ENCODE assay signal across 11 mouse cellular contexts in the genomic region with DNA sequence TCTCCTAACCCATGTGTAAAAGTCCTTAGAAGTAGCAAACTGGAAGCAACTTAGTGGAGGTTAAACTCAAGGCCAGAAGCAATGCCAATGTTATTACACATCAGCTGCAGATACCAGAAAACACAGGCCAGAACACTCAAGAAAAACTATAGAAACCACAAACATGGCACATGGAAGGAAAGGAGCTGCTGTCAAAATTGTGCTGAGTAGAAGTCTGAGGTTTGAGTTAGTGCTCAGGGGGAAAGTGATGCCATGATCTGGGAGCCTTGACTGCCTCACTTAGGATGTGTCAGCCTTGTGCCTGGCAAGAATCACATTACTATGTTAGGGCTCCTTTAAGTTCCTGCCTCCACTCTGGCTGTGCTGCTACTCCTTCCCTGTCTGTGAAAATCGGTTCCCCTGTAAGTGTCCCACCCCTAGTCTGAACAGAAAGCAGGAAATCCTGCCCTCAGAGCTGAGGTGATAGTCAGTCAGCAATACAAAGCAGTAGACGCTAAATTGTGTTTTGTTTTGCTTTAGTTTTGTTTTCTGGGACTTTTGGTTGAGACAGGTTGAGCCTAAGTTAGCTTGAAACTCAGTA. TPM values are rescaled to one million over a fixed set of nuclear protein-coding genes. Genes with fewer than 3 reads are reported as not detected.
DNase-seq lines count a peak whose midpoint lies in the region; ATAC-seq and TF ChIP-seq lines count a peak whose summit lies in the region.
"Had no signal": no experiment of that assay in that cellular context is flagged by ENCODE, and none has a peak within 500 bp of the region (broad histone marks: within the 10 kb centered on the region; RNA-seq: fewer than 3 reads in every experiment).

No protein-coding gene starts in this region.

- DNase-seq in kidney, adult 18-20 months: peak; percentile 8
- peak; percentile 36 for DNase-seq in lung, postnatal 36 days
- DNase-seq in cerebellum, postnatal 10 days: no peak
- no peak for DNase-seq in frontal cortex, postnatal 36 days (ENCODE audit: low spot score in 2 of 2)
- DNase-seq: cerebellum, adult 2 months; liver, embryonic 13.5 days had no signal

- H3K27me3 ChIP-seq in intestine, embryonic 15.5 days (replicated peaks): no peaks in the 10 kb centered on the region
- no peaks in the 10 kb centered on the region for H3K27me3 ChIP-seq in intestine, postnatal 0 days (replicated peaks; ENCODE audit: control insufficient read depth, insufficient read depth, low read length)
- no peaks in the 10 kb centered on the region for H3K27me3 ChIP-seq in midbrain, embryonic 13.5 days

- H3K9ac ChIP-seq in intestine, embryonic 15.5 days: no peak overlapping the region; the same call in 1 of the 2 replicates
- H3K9ac ChIP-seq in intestine, postnatal 0 days (ENCODE audit: low read depth, low read length): no peak overlapping the region
- H3K9ac ChIP-seq in midbrain, embryonic 13.5 days (replicated peaks): no peak overlapping the region
- H3K9ac ChIP-seq: liver, embryonic 13.5 days had no signal

- H3K27ac ChIP-seq in intestine, embryonic 15.5 days: 0 out of 2 replicates have a peak overlapping the region, but pooled peaks have one; percentile 13
- no peak overlapping the region for H3K27ac ChIP-seq in intestine, postnatal 0 days (ENCODE audit: low read depth, low read length)
- no peak overlapping the region for H3K27ac ChIP-seq in midbrain, embryonic 13.5 days
- H3K27ac ChIP-seq: liver, embryonic 13.5 days had no signal

- 27% methylated on average over 2 of the region's 2 CpGs for WGBS in intestine, embryonic 15.5 days
- 19% methylated on average over 2 of the region's 2 CpGs for WGBS in intestine, postnatal 0 days
- WGBS in midbrain, embryonic 13.5 days: 46% methylated on average over 2 of the region's 2 CpGs

- no peak for ATAC-seq in intestine, embryonic 15.5 days
- ATAC-seq in intestine, postnatal 0 days: no peak
- ATAC-seq in common myeloid progenitor, adult 5-6 weeks (replicated peaks; ENCODE audit: low read depth, poor library complexity, severe bottlenecking): 0 out of 2 replicates have a peak, but pooled peaks have one; percentile 26
- ATAC-seq in midbrain, embryonic 13.5 days: no peak
- ATAC-seq: CD4-positive, CD25-positive, alpha-beta regulatory T cell, adult 4 months had no signal

- no peaks in the 10 kb centered on the region for H3K4me1 ChIP-seq in intestine, embryonic 15.5 days (replicated peaks)
- no peaks in the 10 kb centered on the region for H3K4me1 ChIP-seq in intestine, postnatal 0 days (replicated peaks; ENCODE audit: control insufficient read depth, insufficient read depth, low read length)
- H3K4me1 ChIP-seq in midbrain, embryonic 13.5 days (replicated peaks): peaks cover 14% of the 10 kb centered on the region

- H3K4me3 ChIP-seq in intestine, embryonic 15.5 days (replicated peaks): no peak overlapping the region
- H3K4me3 ChIP-seq in intestine, postnatal 0 days (ENCODE audit: low read depth, low read length): no peak overlapping the region
- no peak overlapping the region for H3K4me3 ChIP-seq in midbrain, embryonic 13.5 days (replicated peaks)
- H3K4me3 ChIP-seq: liver, embryonic 13.5 days had no signal

- no peaks in the 10 kb centered on the region for H3K9me3 ChIP-seq in intestine, embryonic 15.5 days
- H3K9me3 ChIP-seq in intestine, postnatal 0 days (ENCODE audit: control insufficient read depth): no peaks in the 10 kb centered on the region
- H3K9me3 ChIP-seq in midbrain, embryonic 13.5 days: no peaks in the 10 kb centered on the region
- H3K9me3 ChIP-seq: liver, embryonic 13.5 days had no signal

- no peak overlapping the region for H3K4me2 ChIP-seq in intestine, embryonic 15.5 days (replicated peaks)
- H3K4me2 ChIP-seq in intestine, postnatal 0 days (replicated peaks; ENCODE audit: low read depth): no peak overlapping the region
- H3K4me2 ChIP-seq in midbrain, embryonic 13.5 days (replicated peaks): no peak overlapping the region
- H3K4me2 ChIP-seq: liver, embryonic 13.5 days had no signal

- H3K36me3 ChIP-seq in intestine, embryonic 15.5 days: no peaks in the 10 kb centered on the region
- H3K36me3 ChIP-seq in intestine, postnatal 0 days (ENCODE audit: control insufficient read depth, insufficient read depth): no peaks in the 10 kb centered on the region
- H3K36me3 ChIP-seq in midbrain, embryonic 13.5 days: no peaks in the 10 kb centered on the region
- H3K36me3 ChIP-seq: liver, embryonic 13.5 days had no signal

- TF ChIP-seq CTCF in intestine, postnatal 0 days (IDR thresholded peaks at IDR 0.05; ENCODE audit: low read depth): no peak

RNA-seq across cellular contexts. Expression of gene Yes1, which starts 3.1 kb away (rescaled TPM):
- polyA plus RNA-seq in intestine, embryonic 15.5 days (2015; fragmentation: Nextera tagmentation; extraction: Ambion mirVana): 31.5 and 35.4 TPM in 2 replicates
- polyA plus RNA-seq in intestine, postnatal 0 days (2015; fragmentation: Nextera tagmentation; extraction: Ambion mirVana): 16.6 and 18.5 TPM in 2 replicates
- 1.7 and 2.1 TPM in 2 replicates for total RNA-seq in common myeloid progenitor, adult 5-6 weeks (2017)
- polyA plus RNA-seq in midbrain, embryonic 13.5 days (2015; fragmentation: Nextera tagmentation; extraction: Ambion mirVana): 19.8 and 21.5 TPM in 2 replicates

Comparison
In these comparisons a context has a peak if more than half of its experiments do, and no peak if none do; other contexts are left out.
1. DNase-seq: peak in kidney, adult 18-20 months (single experiment) and lung, postnatal 36 days (single experiment); none in cerebellum, postnatal 10 days (0 of 2) and frontal cortex, postnatal 36 days (0 of 2).